Mouse (Mus musculus): ENCODE data around the gene Bub1b. TPM values are rescaled to one million over a fixed set of nuclear protein-coding genes. Genes with fewer than 3 reads are reported as not detected.
"Not testable (repeated sequence)": the region's sequence is repeated elsewhere in the genome, so short reads cannot be mapped to it uniquely, and the experiment has no call there.

Gene Bub1b
- 7.0 and 8.8 TPM in 2 replicates for polyA plus RNA-seq (2015; fragmentation: Nextera tagmentation; extraction: Ambion mirVana)

- Histone ChIP-seq H3K9me3 (replicated peaks; ENCODE audit: control insufficient read depth, low read length, poor library complexity, severe bottlenecking) (no peaks in the 10 kb centered on the region), H3K9ac (ENCODE audit: low read depth, low read length) (peak within 1 kb of the TSS; percentile 66), H3K27me3 (ENCODE audit: control insufficient read depth, insufficient read depth, low read depth, low read length) (no peaks in the 10 kb centered on the region), H3K4me3 (ENCODE audit: low read depth, low read length) (peak within 1 kb of the TSS; percentile 61), H3K27ac (ENCODE audit: low read length) (no peak within 1 kb of the TSS), H3K4me2 (ENCODE audit: low read length) (peak within 1 kb of the TSS; percentile 86), H3K4me1 (ENCODE audit: control insufficient read depth, insufficient read depth, low read length) (peaks cover 4% of the 10 kb centered on the region), H3K36me3 (ENCODE audit: control insufficient read depth, insufficient read depth, low read length) (no peaks in the 10 kb centered on the region)
- peak; percentile 99 for ATAC-seq
- WGBS, result 5% methylated on average over 41 of the region's 41 CpGs
Measured at GRCm38 (mm10) chr2:118597673-118598568, at the start of gene Bub1b. Bub1b (plus strand) TSS chr2:118598211.

- Histone ChIP-seq H3K9ac (ENCODE audit: low read depth, low read length) (peak overlapping the region; percentile 78), H3K4me1 (ENCODE audit: control insufficient read depth, insufficient read depth, low read length) (peaks cover 34% of the 10 kb centered on the region), H3K9me3 (replicated peaks; ENCODE audit: control insufficient read depth, low read length, poor library complexity, severe bottlenecking) (no peaks in the 10 kb centered on the region), H3K27me3 (ENCODE audit: control insufficient read depth, insufficient read depth, low read depth, low read length) (peaks cover 8% of the 10 kb centered on the region), H3K4me2 (ENCODE audit: low read length) (peak overlapping the region; percentile 91), H3K36me3 (ENCODE audit: control insufficient read depth, insufficient read depth, low read length) (no peaks in the 10 kb centered on the region), H3K4me3 (ENCODE audit: low read depth, low read length) (peak overlapping the region; percentile 73), H3K27ac (ENCODE audit: low read length) (no peak overlapping the region)
- WGBS, result under 1% methylated on average over 18 of the region's 18 CpGs
- ATAC-seq, result peak; percentile 13
Measured at GRCm38 (mm10) chr2:118548421-118549221, 49.4 kb upstream of the Bub1b start.

- Histone ChIP-seq H3K36me3 (ENCODE audit: control insufficient read depth, insufficient read depth, low read length) (no peaks in the 10 kb centered on the region), H3K27me3 (ENCODE audit: control insufficient read depth, insufficient read depth, low read depth, low read length) (peaks cover 8% of the 10 kb centered on the region), H3K9ac (ENCODE audit: low read depth, low read length) (peak within 1 kb of the TSS; percentile 78), H3K9me3 (replicated peaks; ENCODE audit: control insufficient read depth, low read length, poor library complexity, severe bottlenecking) (no peaks in the 10 kb centered on the region), H3K27ac (ENCODE audit: low read length) (peak within 1 kb of the TSS; percentile 18; the same call in 1 of the 2 replicates), H3K4me1 (ENCODE audit: control insufficient read depth, insufficient read depth, low read length) (peaks cover 26% of the 10 kb centered on the region), H3K4me3 (ENCODE audit: low read depth, low read length) (peak within 1 kb of the TSS; percentile 73), H3K4me2 (ENCODE audit: low read length) (peak within 1 kb of the TSS; percentile 91)
- WGBS, result under 1% methylated on average over 45 of the region's 45 CpGs
- ATAC-seq, result peak; percentile 93
Measured at GRCm38 (mm10) chr2:118549507-118550473, 48.2 kb upstream of the Bub1b start, which contains the start of gene Bmf. Bmf (minus strand) TSS chr2:118549687.

GRCm38 (mm10) chr2:118551606-118552005, 46.4 kb upstream of the Bub1b start:
- peaks cover 8% of the 10 kb centered on the region for H3K27me3 ChIP-seq (ENCODE audit: control insufficient read depth, insufficient read depth, low read depth, low read length)
- no peak overlapping the region for H3K27ac ChIP-seq (ENCODE audit: low read length)
- H3K4me1 ChIP-seq (ENCODE audit: control insufficient read depth, insufficient read depth, low read length), result peaks cover 19% of the 10 kb centered on the region
- H3K9ac ChIP-seq (ENCODE audit: low read depth, low read length), result no peak overlapping the region
- ATAC-seq, result no peak
- no peak overlapping the region for H3K4me2 ChIP-seq (ENCODE audit: low read length)
- 30% methylated on average over 2 of the region's 2 CpGs for WGBS
- no peaks in the 10 kb centered on the region for H3K9me3 ChIP-seq (replicated peaks; ENCODE audit: control insufficient read depth, low read length, poor library complexity, severe bottlenecking)
- H3K36me3 ChIP-seq (ENCODE audit: control insufficient read depth, insufficient read depth, low read length), result no peaks in the 10 kb centered on the region
- no peak overlapping the region for H3K4me3 ChIP-seq (ENCODE audit: low read depth, low read length)

GRCm38 (mm10) chr2:118554356-118554990, 43.5 kb upstream of the Bub1b start:
- H3K4me1 ChIP-seq (ENCODE audit: control insufficient read depth, insufficient read depth, low read length); H3K36me3 ChIP-seq (ENCODE audit: control insufficient read depth, insufficient read depth, low read length); H3K27me3 ChIP-seq (ENCODE audit: control insufficient read depth, insufficient read depth, low read depth, low read length); H3K9me3 ChIP-seq (replicated peaks; ENCODE audit: control insufficient read depth, low read length, poor library complexity, severe bottlenecking): not testable (repeated sequence)
- 69% methylated on average over 15 of the region's 17 CpGs for WGBS
- ATAC-seq, result peak; percentile 37
- H3K9ac ChIP-seq (ENCODE audit: low read depth, low read length), result peak overlapping the region; percentile 47
- peak overlapping the region; percentile 25 for H3K27ac ChIP-seq (ENCODE audit: low read length)
- peak overlapping the region; percentile 38 for H3K4me3 ChIP-seq (ENCODE audit: low read depth, low read length)
- H3K4me2 ChIP-seq (ENCODE audit: low read length), result peak overlapping the region; percentile 52

- H3K9me3 ChIP-seq (replicated peaks; ENCODE audit: control insufficient read depth, low read length, poor library complexity, severe bottlenecking), result no peaks in the 10 kb centered on the region
- no peak for ATAC-seq
- H3K4me3 ChIP-seq (ENCODE audit: low read depth, low read length), result no peak overlapping the region
- no peaks in the 10 kb centered on the region for H3K36me3 ChIP-seq (ENCODE audit: control insufficient read depth, insufficient read depth, low read length)
- 93% methylated on average over 3 of the region's 3 CpGs for WGBS
- no peak overlapping the region for H3K4me2 ChIP-seq (ENCODE audit: low read length)
- H3K27ac ChIP-seq (ENCODE audit: low read length), result no peak overlapping the region
- no peak overlapping the region for H3K9ac ChIP-seq (ENCODE audit: low read depth, low read length)
- H3K27me3 ChIP-seq (ENCODE audit: control insufficient read depth, insufficient read depth, low read depth, low read length), result no peaks in the 10 kb centered on the region
- H3K4me1 ChIP-seq (ENCODE audit: control insufficient read depth, insufficient read depth, low read length), result no peaks in the 10 kb centered on the region
Measured at GRCm38 (mm10) chr2:118558426-118558825, 39.6 kb upstream of the Bub1b start.

- Histone ChIP-seq H3K36me3 (ENCODE audit: control insufficient read depth, insufficient read depth, low read length) (no peaks in the 10 kb centered on the region), H3K4me1 (ENCODE audit: control insufficient read depth, insufficient read depth, low read length) (no peaks in the 10 kb centered on the region), H3K27me3 (ENCODE audit: control insufficient read depth, insufficient read depth, low read depth, low read length) (no peaks in the 10 kb centered on the region), H3K9ac (ENCODE audit: low read depth, low read length) (no peak overlapping the region), H3K4me3 (ENCODE audit: low read depth, low read length) (no peak overlapping the region), H3K27ac (ENCODE audit: low read length) (no peak overlapping the region), H3K4me2 (ENCODE audit: low read length) (no peak overlapping the region), H3K9me3 (replicated peaks; ENCODE audit: control insufficient read depth, low read length, poor library complexity, severe bottlenecking) (no peaks in the 10 kb centered on the region)
- no peak for ATAC-seq
- WGBS, result 84% methylated on average over 4 of the region's 4 CpGs
Measured at GRCm38 (mm10) chr2:118562015-118562414, 36.0 kb upstream of the Bub1b start.

- no peak overlapping the region for H3K4me2 ChIP-seq (ENCODE audit: low read length)
- no peak overlapping the region for H3K9ac ChIP-seq (ENCODE audit: low read depth, low read length)
- no peaks in the 10 kb centered on the region for H3K9me3 ChIP-seq (replicated peaks; ENCODE audit: control insufficient read depth, low read length, poor library complexity, severe bottlenecking)
- H3K4me3 ChIP-seq (ENCODE audit: low read depth, low read length), result no peak overlapping the region
- no peaks in the 10 kb centered on the region for H3K36me3 ChIP-seq (ENCODE audit: control insufficient read depth, insufficient read depth, low read length)
- H3K27me3 ChIP-seq (ENCODE audit: control insufficient read depth, insufficient read depth, low read depth, low read length), result no peaks in the 10 kb centered on the region
- H3K27ac ChIP-seq (ENCODE audit: low read length), result no peak overlapping the region
- H3K4me1 ChIP-seq (ENCODE audit: control insufficient read depth, insufficient read depth, low read length), result no peaks in the 10 kb centered on the region
- ATAC-seq, result no peak
- 90% methylated on average over 3 of the region's 3 CpGs for WGBS
Measured at GRCm38 (mm10) chr2:118562431-118562830, 35.6 kb upstream of the Bub1b start.

Measured in midbrain, embryonic 16.5 days (tissue).